Mouse (Mus musculus): Measurements from ENCODE around the gene Adamts1. TPM values are rescaled to one million over a fixed set of nuclear protein-coding genes. Genes with fewer than 3 reads are reported as not detected.

Gene Adamts1
- 52.0 and 53.6 TPM in 2 replicates for polyA plus RNA-seq (2015; fragmentation: Nextera tagmentation; extraction: Ambion mirVana)

DNA sequence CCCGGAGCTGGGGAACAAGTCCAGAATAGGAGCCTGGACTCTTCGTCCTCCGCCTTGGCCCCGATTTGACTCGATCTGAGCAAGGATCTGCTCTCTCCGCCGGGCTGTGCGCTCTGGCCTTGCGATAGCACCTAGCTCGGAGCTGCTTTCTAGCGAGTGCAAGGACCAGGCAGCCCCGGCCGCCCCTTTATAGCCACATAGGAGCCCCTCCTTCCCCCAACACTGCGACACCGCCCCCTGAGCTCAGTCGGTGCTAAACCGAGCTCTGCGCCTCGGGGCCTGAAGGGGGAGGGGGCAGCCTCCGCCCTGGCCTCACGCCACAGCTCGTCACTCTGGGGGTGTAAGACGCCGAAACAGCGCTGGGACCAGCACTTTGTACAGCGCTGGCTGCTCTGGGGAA lies at the start of gene Adamts1:
TSS of gene Adamts1 (minus strand) at position 160 of the 400 bp plus-strand sequence.
- Histone ChIP-seq H3K4me1 (peaks cover 38% of the 10 kb centered on the region), H3K36me3 (peaks cover 23% of the 10 kb centered on the region), H3K9ac (peak within 1 kb of the TSS; percentile 96), H3K27me3 (replicated peaks) (no peaks in the 10 kb centered on the region), H3K27ac (replicated peaks) (peak within 1 kb of the TSS; percentile 99), H3K4me3 (peak within 1 kb of the TSS; percentile 88), H3K9me3 (no peaks in the 10 kb centered on the region), H3K4me2 (peak within 1 kb of the TSS; percentile 87)
- peak; percentile 83 for ATAC-seq (ENCODE audit: extremely low read depth, insufficient number of reproducible peaks, low FRiP score, low TSS enrichment)
- WGBS: under 1% methylated on average over 26 of the region's 26 CpGs

DNA sequence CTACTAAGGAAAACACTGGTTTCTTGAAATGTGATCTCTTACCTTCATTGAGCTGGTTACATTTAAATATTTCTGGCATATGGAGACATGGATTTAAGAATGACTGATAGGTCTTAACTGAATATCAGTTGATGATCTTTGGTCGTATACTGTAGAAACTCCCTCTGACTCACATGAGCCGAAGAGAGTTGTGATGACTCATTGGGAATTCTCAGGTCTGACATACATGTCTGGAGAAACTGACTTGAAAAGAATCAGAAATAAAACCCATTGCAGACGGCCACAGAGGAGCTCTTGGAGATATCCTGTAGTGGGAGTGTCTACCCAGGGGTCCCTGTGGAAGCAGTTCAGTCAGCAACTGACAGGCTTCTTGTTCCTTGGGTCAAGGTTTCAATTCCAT lies 24.2 kb upstream of the Adamts1 start:
- ATAC-seq (ENCODE audit: extremely low read depth, insufficient number of reproducible peaks, low FRiP score, low TSS enrichment): no peak
- Histone ChIP-seq H3K9me3 (peaks cover 3% of the 10 kb centered on the region; the same call in 1 of the 2 replicates), H3K4me3 (no peak overlapping the region), H3K27ac (replicated peaks) (no peak overlapping the region), H3K27me3 (replicated peaks) (no peaks in the 10 kb centered on the region), H3K4me2 (no peak overlapping the region), H3K36me3 (no peaks in the 10 kb centered on the region), H3K4me1 (0 out of 2 replicates have a peak, but pooled peaks cover 4% of the 10 kb centered on the region), H3K9ac (no peak overlapping the region)
- WGBS: 52% methylated on average over 3 of the region's 3 CpGs

DNA sequence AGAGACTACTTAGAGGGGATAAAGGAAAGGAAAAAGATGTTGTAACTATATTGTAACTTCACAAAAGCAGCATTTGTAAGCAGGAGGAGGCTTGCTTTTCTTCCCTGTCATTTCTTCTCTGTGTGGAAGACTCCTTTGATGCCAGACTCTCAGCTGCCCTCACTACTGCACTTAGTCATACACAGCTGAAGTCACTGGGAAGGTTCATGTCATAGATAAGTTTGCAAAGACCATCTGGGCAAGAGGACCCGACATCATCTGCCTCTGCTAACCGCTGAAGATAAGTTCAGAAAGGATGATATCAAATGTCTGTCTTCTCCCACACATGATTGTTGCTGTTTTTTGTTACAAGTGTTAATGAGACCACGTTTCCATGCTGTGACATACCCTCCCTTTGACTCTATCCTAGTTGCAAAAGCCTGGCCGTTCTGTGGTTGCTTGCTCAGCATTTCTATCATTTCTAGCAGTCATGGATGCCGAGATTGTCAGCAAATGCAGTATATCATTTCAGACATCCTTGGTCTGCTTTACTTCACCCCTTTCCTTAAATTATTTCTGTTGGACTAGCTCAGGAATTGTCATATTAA lies 19.5 kb upstream of the Adamts1 start:
- no peaks in the 10 kb centered on the region for H3K36me3 ChIP-seq
- no peak overlapping the region for H3K9ac ChIP-seq
- no peak overlapping the region for H3K4me2 ChIP-seq
- H3K9me3 ChIP-seq: no peaks in the 10 kb centered on the region
- no peak for ATAC-seq (ENCODE audit: extremely low read depth, insufficient number of reproducible peaks, low FRiP score, low TSS enrichment)
- 32% methylated on average over 5 of the region's 5 CpGs for WGBS
- H3K4me3 ChIP-seq: no peak overlapping the region
- H3K27ac ChIP-seq (replicated peaks): no peak overlapping the region
- no peaks in the 10 kb centered on the region for H3K27me3 ChIP-seq (replicated peaks)
- 0 out of 2 replicates have a peak, but pooled peaks cover 4% of the 10 kb centered on the region for H3K4me1 ChIP-seq

DNA sequence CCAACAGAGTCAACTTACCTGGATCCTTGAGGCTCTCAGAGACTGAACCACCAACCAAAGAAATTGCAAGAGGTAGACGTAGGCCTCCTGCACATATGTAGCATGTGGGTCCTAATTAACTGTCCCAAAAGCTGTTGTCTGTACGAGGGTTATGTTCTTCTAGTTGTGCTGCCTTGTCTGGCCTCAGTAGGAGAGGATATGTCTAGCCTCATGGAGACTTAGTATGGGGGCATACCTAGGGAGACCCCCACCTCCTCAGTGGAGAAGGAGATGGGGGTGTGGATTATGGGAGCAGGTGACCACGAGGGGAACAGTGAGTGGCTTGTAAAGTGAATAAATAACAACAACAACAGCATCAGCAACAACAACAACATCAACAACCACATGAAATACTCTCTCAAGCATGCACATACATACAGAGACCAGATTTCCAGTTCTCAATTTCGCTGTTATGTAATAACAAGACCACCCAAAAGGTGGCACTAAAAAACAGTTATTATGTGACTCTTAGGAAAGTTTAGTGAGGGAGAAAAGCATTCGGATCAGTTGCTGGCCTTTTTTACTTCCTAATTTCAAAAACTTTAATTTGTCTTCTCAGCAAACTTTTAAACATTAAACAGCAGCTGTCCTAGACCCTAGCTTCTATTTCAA lies 17.0 kb upstream of the Adamts1 start:
- Histone ChIP-seq H3K27ac (replicated peaks) (no peak overlapping the region), H3K4me2 (no peak overlapping the region), H3K4me3 (no peak overlapping the region), H3K36me3 (no peaks in the 10 kb centered on the region), H3K9ac (no peak overlapping the region), H3K9me3 (no peaks in the 10 kb centered on the region), H3K27me3 (replicated peaks) (no peaks in the 10 kb centered on the region), H3K4me1 (0 out of 2 replicates have a peak, but pooled peaks cover 4% of the 10 kb centered on the region)
- WGBS: 44% methylated on average over 5 of the region's 5 CpGs
- ATAC-seq (ENCODE audit: extremely low read depth, insufficient number of reproducible peaks, low FRiP score, low TSS enrichment): no peak

DNA sequence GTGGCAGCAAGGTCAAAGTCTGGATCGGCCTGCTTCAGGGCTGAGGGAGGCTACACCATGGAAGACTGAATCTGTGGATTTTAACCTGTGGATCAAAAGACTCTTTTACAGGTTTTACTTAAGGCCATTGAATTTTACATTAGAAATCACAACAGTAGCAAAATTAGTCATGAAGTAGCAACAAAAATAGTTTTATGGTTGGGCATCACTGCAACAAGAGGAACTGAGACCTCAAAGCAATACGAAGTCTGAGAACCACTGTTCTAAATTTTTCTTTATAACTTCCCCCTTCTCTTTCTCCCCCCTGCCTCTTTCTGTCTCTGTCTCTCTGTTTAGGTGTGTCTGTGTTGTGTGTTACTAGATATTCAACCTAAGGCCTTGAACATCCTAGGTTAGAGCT lies 11.2 kb upstream of the Adamts1 start:
- no peak overlapping the region for H3K4me2 ChIP-seq
- H3K4me1 ChIP-seq: no peaks in the 10 kb centered on the region
- H3K36me3 ChIP-seq: no peaks in the 10 kb centered on the region
- H3K9ac ChIP-seq: no peak overlapping the region
- H3K27me3 ChIP-seq (replicated peaks): no peaks in the 10 kb centered on the region
- no peak for ATAC-seq (ENCODE audit: extremely low read depth, insufficient number of reproducible peaks, low FRiP score, low TSS enrichment)
- WGBS: 85% methylated on average over 2 of the region's 2 CpGs
- H3K4me3 ChIP-seq: no peak overlapping the region
- H3K27ac ChIP-seq (replicated peaks): no peak overlapping the region
- no peaks in the 10 kb centered on the region for H3K9me3 ChIP-seq

DNA sequence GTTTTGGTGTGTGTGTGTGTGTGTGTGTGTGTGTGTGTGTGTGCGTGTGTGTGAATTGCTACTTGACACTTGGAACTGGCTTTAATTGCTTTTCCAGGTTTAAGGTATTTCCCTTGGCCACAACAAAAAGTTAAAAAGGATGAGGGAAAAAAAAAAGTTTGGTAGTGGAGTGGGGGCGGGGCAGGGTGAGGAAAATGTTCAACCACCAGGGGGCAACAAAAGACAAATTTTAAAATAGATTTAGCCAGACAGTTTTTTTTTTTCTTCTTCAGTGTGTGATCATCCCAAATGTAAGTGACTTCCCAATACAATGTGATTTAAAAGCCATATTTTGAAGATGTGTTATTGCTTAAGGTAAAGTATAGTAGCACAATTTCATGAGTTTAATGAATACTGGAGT lies 4.7 kb upstream of the Adamts1 start:
- H3K27ac ChIP-seq (replicated peaks): 0 out of 2 replicates have a peak overlapping the region, but pooled peaks have one; percentile 32
- H3K4me1 ChIP-seq: peaks cover 18% of the 10 kb centered on the region
- H3K9me3 ChIP-seq: no peaks in the 10 kb centered on the region
- H3K4me2 ChIP-seq: peak overlapping the region; percentile 55
- 30% methylated on average over 2 of the region's 2 CpGs for WGBS
- no peak for ATAC-seq (ENCODE audit: extremely low read depth, insufficient number of reproducible peaks, low FRiP score, low TSS enrichment)
- no peak overlapping the region for H3K9ac ChIP-seq
- H3K36me3 ChIP-seq: no peaks in the 10 kb centered on the region
- H3K27me3 ChIP-seq (replicated peaks): no peaks in the 10 kb centered on the region
- no peak overlapping the region for H3K4me3 ChIP-seq

DNA sequence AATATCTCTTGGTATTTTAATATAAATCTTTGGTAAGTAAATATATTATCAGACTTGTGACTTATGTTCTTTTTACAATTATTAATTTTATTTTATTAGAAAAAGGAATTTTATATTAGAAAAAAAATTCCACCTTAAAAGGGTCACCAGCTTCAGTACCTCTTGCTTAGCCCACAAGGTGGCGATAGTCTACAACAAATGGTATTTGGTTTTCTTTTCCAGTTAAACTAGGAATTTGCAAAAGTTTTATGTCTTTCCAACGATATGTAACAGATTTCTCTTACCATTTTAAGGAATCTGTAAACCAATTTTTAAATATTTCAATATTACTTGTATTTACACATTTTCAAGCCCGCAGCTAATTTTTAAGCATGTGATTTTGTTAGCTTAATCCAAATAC lies 4.2 kb upstream of the Adamts1 start:
- Histone ChIP-seq H3K9ac (no peak overlapping the region), H3K4me1 (peaks cover 18% of the 10 kb centered on the region), H3K4me3 (no peak overlapping the region), H3K36me3 (no peaks in the 10 kb centered on the region), H3K9me3 (no peaks in the 10 kb centered on the region), H3K27me3 (replicated peaks) (no peaks in the 10 kb centered on the region), H3K27ac (replicated peaks) (0 out of 2 replicates have a peak overlapping the region, but pooled peaks have one; percentile 32), H3K4me2 (peak overlapping the region; percentile 55)
- WGBS: 20% methylated on average over 3 of the region's 3 CpGs
- no peak for ATAC-seq (ENCODE audit: extremely low read depth, insufficient number of reproducible peaks, low FRiP score, low TSS enrichment)

DNA sequence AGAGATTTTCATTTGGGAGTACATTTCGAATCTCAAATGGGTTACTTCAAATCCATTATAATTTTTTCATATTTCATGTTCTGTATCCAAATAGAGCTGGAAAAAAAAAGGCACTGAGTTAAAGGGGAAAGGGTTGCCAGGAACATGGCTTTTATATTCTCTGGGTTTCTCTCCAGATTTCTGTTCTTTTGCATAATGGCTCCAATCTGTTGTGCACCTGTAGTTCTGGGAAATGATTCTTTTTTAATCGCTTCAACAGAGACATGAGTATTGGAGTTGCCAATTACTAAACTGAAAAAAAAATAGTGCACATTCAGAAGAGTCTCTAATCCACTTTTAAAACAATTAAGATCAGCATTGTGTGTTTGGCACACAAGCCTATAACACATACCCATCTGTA lies 2.7 kb upstream of the Adamts1 start:
- 75% methylated on average over 2 of the region's 2 CpGs for WGBS

DNA sequence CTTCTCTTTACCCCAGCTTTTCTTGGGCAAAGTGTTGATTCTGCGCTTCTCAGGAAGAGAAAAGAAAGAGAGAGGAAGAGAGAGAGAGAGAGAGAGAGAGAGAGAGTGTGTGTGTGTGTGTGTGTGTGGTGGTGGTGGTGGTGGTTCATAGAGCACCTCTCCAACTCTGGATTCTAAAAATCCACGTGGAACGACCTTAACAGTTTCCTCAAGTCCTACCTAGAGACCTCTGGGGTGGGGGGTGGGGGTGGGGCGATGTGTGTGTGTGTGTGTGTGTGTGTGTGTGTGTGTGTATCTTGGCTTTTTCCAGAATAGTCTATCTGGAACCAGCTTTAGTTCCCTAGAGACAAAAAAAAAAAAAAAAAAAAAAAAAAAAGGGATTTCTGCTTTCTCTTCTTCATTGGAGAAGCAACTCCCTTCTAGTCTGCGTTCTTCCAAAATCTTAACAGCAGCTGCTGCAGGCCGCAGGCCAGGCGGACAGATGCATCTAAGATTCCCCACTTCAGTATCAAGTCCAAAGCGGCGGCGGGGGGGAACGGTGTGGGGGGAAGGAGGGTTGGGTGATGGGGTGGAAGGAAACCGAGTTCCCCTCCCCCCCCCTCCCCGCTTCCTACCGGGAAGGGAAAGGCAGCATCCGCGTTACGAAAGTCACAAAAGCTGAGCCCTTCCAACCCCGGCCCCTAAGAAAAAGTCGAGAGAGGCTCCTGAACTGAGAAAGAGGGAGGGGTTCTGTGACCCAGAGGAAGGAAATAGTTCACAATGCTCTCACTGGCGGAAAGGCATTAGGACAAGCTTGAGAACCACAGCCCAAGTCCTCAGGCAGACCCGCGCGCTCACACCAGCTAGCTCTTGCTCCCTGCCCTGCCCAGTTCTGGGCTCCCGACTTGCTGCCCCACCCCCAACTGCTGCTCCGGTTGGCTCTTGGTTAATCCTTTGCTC lies 969 bp upstream of the Adamts1 start:
- H3K4me1 ChIP-seq: peaks cover 33% of the 10 kb centered on the region
- no peak for ATAC-seq (ENCODE audit: extremely low read depth, insufficient number of reproducible peaks, low FRiP score, low TSS enrichment)
- H3K36me3 ChIP-seq: peaks cover 14% of the 10 kb centered on the region
- 2% methylated on average over 25 of the region's 25 CpGs for WGBS
- no peaks in the 10 kb centered on the region for H3K9me3 ChIP-seq
- peak overlapping the region; percentile 99 for H3K27ac ChIP-seq (replicated peaks)
- peak overlapping the region; percentile 87 for H3K4me2 ChIP-seq
- H3K27me3 ChIP-seq (replicated peaks): no peaks in the 10 kb centered on the region
- H3K9ac ChIP-seq: peak overlapping the region; percentile 96
- H3K4me3 ChIP-seq: peak overlapping the region; percentile 88

More for the DNA sequence above, 2.7 kb upstream of the Adamts1 start:
- no peak overlapping the region for H3K4me3 ChIP-seq
- H3K36me3 ChIP-seq: no peaks in the 10 kb centered on the region
- H3K27ac ChIP-seq (replicated peaks): no peak overlapping the region
- ATAC-seq (ENCODE audit: extremely low read depth, insufficient number of reproducible peaks, low FRiP score, low TSS enrichment): no peak
- 0 out of 2 replicates have a peak overlapping the region, but pooled peaks have one; percentile 24 for H3K9ac ChIP-seq
- no peaks in the 10 kb centered on the region for H3K27me3 ChIP-seq (replicated peaks)
- H3K4me1 ChIP-seq: peaks cover 18% of the 10 kb centered on the region
- no peak overlapping the region for H3K4me2 ChIP-seq
- H3K9me3 ChIP-seq: no peaks in the 10 kb centered on the region

DNA sequence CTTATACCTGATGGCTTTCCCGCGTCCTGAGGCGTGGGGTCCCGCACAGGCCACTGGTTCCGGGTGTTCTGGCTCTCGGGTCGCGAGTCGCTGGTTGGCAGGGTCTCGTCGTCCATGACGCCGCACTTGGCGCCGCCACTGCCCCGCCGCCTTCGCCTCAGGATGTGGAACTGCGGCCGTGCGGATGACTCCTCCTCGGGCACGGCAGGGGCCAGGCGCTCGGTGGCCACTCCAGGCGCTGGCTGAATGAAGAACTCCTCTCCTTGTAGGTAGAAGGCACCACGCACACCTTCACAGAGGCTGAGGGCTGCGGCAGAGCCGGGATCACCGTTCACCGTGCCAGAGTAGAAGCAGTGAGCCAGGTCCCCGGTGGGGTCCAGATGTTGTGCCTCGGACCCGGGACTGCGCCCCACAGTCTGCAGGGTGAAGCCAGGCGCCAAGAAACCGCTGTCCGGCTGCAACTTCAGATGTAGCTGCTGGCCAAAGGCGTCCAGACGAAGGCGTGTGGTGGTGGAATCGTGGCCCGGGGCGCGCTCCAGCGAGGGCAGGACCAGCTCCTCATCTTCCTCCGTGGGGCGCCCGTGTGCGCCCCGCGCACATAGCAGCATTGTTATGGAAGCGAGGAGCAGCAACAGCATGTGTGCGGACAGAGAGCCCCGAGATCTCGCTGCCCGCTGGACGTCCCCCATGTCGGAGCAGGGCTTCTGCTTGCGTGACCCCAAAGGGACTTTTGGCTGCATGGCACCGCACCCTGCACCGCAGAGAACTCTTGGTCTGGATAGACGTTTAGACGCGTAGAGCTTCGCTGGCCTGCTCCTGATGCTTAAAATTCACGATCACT lies 722 bp downstream of the Adamts1 start:
- H3K4me3 ChIP-seq: peak overlapping the region; percentile 88
- H3K36me3 ChIP-seq: peaks cover 31% of the 10 kb centered on the region
- peak overlapping the region; percentile 87 for H3K4me2 ChIP-seq
- H3K9me3 ChIP-seq: no peaks in the 10 kb centered on the region
- ATAC-seq (ENCODE audit: extremely low read depth, insufficient number of reproducible peaks, low FRiP score, low TSS enrichment): no peak
- H3K4me1 ChIP-seq: peaks cover 41% of the 10 kb centered on the region
- peak overlapping the region; percentile 99 for H3K27ac ChIP-seq (replicated peaks)
- WGBS: under 1% methylated on average over 67 of the region's 67 CpGs
- no peaks in the 10 kb centered on the region for H3K27me3 ChIP-seq (replicated peaks)
- peak overlapping the region; percentile 96 for H3K9ac ChIP-seq
